Mouse (Mus musculus): ENCODE results near the gene Lysmd2.

DNA sequence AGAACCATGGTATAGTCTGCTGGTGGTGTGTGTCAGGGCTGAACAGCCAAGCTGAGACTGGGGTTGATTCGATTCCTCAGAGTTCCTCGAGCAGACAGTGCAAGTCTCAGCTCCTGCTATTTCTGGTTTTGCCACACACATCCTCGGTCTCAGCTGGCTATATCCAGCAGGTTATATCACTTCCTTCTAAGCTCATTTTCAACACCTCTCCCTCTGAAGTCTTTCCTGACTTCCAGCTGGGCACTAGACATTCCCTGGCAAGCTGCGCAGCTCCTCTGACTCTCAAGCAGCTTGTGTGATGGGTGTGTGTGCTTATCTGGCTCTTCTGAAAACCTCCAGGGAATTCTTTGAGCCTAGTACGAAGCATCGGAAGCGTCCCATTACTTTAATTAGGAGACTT is 50.7 kb downstream of the Lysmd2 start:
- TF ChIP-seq CTCF (IDR thresholded peaks at IDR 0.05; ENCODE audit: low read depth): no peak
- TF ChIP-seq EP300 (IDR thresholded peaks at IDR 0.05; ENCODE audit: low read depth): no peak

All from heart, postnatal 0 days (tissue).